Mouse (Mus musculus) lung, embryonic 14.5 days (tissue): ENCODE results near the gene Man2a1. TPM values are rescaled to one million over a fixed set of nuclear protein-coding genes. Genes with fewer than 3 reads are reported as not detected.

Source experiments
- ATAC-seq: fragments of 200-750 bp; cut with Nextera tagmentation; 2 replicates; pipeline ENCODE4 v1.8.0; 2017; ENCODE audit warnings: mild to moderate bottlenecking, moderate TSS enrichment, moderate library complexity; ENCODE audit not compliant: insufficient read depth
- DNase-seq: peaks from one replicate; pipeline ENCODE4 v3.0.0-alpha.2; 2015
- H3K27ac ChIP-seq: fragments of 300-500 bp; sonication (generic); 2 replicates; pipeline ENCODE4 v1.5.1; 2014; ENCODE audit warnings: low read depth, mild to moderate bottlenecking, moderate library complexity
- H3K27me3 ChIP-seq: fragments of 300-500 bp; sonication (generic); 2 replicates; pipeline ENCODE4 v1.6.1; 2014; ENCODE audit warnings: low read length, control low read depth; ENCODE audit not compliant: insufficient read depth
- H3K36me3 ChIP-seq: fragments of 300-500 bp; sonication (generic); 2 replicates; pipeline ENCODE4 v1.6.1; 2014; ENCODE audit warnings: control low read depth; ENCODE audit not compliant: insufficient read depth
- H3K4me1 ChIP-seq: fragments of 300-500 bp; sonication (generic); 2 replicates; pipeline ENCODE4 v1.6.1; 2014; ENCODE audit warnings: antibody characterized with exemption, control low read depth; ENCODE audit not compliant: insufficient read depth
- H3K4me2 ChIP-seq: fragments of 300-500 bp; sonication (generic); 2 replicates; pipeline ENCODE4 v1.6.1; 2014; ENCODE audit warnings: mild to moderate bottlenecking
- H3K4me3 ChIP-seq: fragments of 300-500 bp; sonication (generic); 2 replicates; pipeline ENCODE4 v1.5.1; 2014; ENCODE audit warnings: low read depth, low read length
- H3K9ac ChIP-seq: fragments of 300-500 bp; sonication (generic); 2 replicates; pipeline ENCODE4 v1.6.1; 2014
- H3K9me3 ChIP-seq: fragments of 300-500 bp; sonication (generic); 2 replicates; pipeline ENCODE4 v1.6.1; 2016; ENCODE audit warnings: low read depth, low read length, control low read depth
- CTCF ChIP-seq: IDR thresholded peaks from 2 replicates; pipeline ENCODE4 v1.5.1; 2016; ENCODE audit warnings: antibody characterized with exemption, low read depth
- WGBS: fragments of 180-500 bp; shearing (Covaris S2); extraction: QIAGEN DNeasy Blood & Tissue Kit; methylation state at CpG from one replicate; pipeline ENCODE4 v1.1.7; 2014; 5-methylcytosine and 5-hydroxymethylcytosine counted together
- polyA plus RNA-seq: library from polyadenylated mRNA; unstranded; fragments of >200 nt; fragmentation: Nextera tagmentation; extraction: Ambion mirVana; gene quantifications from 2 replicates; pipeline ENCODE4 v1.2.1, GENCODE M21; 2014

The Man2a1 gene
- polyA plus RNA-seq, 1 experiment from 2014 or later = 9.0 TPM

DNA sequence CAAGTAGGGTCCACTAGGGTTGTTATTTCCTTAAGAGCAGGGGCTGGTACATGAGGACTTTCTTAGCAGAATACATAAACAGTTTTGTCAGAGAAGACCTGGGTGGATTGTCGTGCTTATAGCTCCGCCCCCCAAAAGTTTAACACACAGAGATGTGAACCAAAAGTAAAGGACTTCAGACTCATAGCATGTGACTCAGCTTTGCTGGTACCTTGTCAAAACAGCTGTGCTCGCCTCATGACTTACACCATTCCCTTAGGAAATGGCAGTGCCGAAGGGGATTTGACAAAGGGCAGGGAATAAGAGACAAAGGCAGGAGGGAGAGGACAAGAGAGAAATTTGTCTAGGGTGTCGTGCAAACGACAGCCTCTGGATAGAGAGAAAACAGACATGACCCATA is 166.0 kb downstream of the Man2a1 start:
- Histone ChIP-seq H3K9me3 (no peaks in the 10 kb centered on the region), H3K27me3 (no peaks in the 10 kb centered on the region), H3K9ac (no peak overlapping the region), H3K27ac (no peak overlapping the region), H3K4me2 (no peak overlapping the region), H3K4me1 (no peaks in the 10 kb centered on the region), H3K36me3 (no peaks in the 10 kb centered on the region), H3K4me3 (no peak overlapping the region)
- TF ChIP-seq CTCF = no peak
- ATAC-seq (no peak), DNase-seq (no peak)
- WGBS = 58% methylated on average over 6 of the region's 6 CpGs

DNA sequence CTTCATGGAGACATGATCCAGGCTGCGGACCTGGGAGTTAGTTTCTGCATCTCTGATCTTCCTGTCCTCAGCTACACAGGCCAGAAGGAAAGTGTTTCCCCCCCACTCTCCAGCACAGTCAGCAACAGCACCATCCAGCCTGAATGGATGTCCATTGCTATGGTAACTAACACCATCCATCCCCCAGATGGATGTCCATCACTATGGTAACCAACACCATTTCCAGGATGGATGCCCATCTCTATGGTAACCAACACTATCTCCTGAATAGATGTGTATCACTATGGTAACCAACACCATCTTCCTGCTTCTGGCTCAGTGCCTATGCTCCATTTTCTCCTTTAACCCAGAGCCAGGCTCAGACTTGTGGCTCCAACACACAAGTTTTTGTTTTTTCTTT is 169.7 kb downstream of the Man2a1 start:
- ATAC-seq (no peak), DNase-seq (no peak)
- no peaks in the 10 kb centered on the region for H3K36me3 ChIP-seq
- no peak overlapping the region for H3K4me2 ChIP-seq
- no peaks in the 10 kb centered on the region for H3K9me3 ChIP-seq
- no peak overlapping the region for H3K27ac ChIP-seq
- no peaks in the 10 kb centered on the region for H3K27me3 ChIP-seq
- WGBS = 65% methylated on average over 1 of the region's 1 CpGs
- H3K9ac ChIP-seq = no peak overlapping the region
- no peak overlapping the region for H3K4me3 ChIP-seq
- no peak for TF ChIP-seq CTCF
- H3K4me1 ChIP-seq = no peaks in the 10 kb centered on the region

DNA sequence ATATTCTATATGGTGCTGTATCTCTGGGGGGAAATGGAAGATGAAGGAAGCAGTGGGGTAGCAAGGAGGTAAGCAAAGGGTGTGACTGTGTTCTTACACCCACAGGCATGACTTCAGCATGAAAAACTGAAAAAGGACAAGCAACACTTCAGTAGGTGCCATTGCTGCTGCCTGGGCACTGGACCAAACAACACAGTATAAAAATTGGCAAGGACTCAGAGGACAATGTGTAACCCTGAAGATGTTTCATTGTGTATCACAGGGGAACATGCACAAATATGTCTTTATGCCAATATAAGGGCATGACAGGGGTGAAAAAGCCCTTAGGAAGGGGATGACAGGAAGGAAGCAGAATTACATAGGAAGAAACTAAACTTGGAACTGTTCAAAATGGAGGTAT is 172.1 kb downstream of the Man2a1 start:
- Histone ChIP-seq H3K9me3 (no peaks in the 10 kb centered on the region), H3K4me1 (no peaks in the 10 kb centered on the region), H3K36me3 (no peaks in the 10 kb centered on the region), H3K4me2 (no peak overlapping the region), H3K27ac (no peak overlapping the region), H3K27me3 (no peaks in the 10 kb centered on the region), H3K4me3 (no peak overlapping the region), H3K9ac (no peak overlapping the region)
- no peak for ATAC-seq
- no peak for TF ChIP-seq CTCF
- no peak for DNase-seq

DNA sequence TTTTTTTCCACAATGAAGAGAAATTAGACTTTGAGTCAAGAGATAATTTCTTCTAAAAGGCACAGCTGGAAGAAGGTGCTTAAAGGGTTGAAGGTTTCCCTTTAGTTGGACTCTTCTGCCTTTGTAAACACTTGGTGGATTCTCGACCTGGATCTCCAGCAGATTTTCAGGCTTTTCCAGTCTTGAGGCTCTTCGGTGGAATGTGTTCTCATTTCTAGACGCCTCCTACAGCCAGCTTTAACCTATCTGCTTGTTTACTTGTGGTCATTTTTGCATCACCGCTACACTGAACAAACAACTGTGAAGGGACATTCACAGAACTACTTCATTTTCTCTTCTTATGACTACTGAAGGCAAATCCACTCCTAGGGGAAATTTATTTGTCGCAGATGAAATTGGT is 173.7 kb downstream of the Man2a1 start:
- 72% methylated on average over 5 of the region's 5 CpGs for WGBS
- TF ChIP-seq CTCF = no peak
- no peaks in the 10 kb centered on the region for H3K9me3 ChIP-seq
- no peak for DNase-seq
- H3K4me1 ChIP-seq = no peaks in the 10 kb centered on the region
- H3K36me3 ChIP-seq = no peaks in the 10 kb centered on the region
- no peaks in the 10 kb centered on the region for H3K27me3 ChIP-seq
- no peak overlapping the region for H3K4me2 ChIP-seq
- no peak overlapping the region for H3K27ac ChIP-seq
- H3K9ac ChIP-seq = no peak overlapping the region
- ATAC-seq = no peak
- no peak overlapping the region for H3K4me3 ChIP-seq

DNA sequence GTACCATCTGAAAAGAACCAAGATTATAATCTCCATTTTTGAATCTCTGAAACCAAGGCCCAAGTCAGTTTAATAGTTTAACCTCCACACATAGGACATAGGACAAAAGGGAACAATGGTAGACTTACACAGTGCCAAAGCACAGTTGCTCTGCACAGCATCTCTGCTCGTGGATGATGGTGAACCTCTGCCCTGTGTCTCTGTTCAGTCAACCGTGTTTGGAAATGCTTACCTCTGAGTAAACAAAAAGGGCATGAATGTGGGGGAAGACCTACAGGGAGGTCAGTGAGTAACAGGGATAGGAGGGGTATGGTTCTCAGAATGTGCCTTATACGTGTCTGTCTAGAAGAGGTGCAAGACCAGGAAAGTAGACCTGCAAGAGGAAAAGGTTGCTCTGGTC is 177.8 kb downstream of the Man2a1 start:
- ATAC-seq (no peak), DNase-seq (no peak)
- no peaks in the 10 kb centered on the region for H3K36me3 ChIP-seq

DNA sequence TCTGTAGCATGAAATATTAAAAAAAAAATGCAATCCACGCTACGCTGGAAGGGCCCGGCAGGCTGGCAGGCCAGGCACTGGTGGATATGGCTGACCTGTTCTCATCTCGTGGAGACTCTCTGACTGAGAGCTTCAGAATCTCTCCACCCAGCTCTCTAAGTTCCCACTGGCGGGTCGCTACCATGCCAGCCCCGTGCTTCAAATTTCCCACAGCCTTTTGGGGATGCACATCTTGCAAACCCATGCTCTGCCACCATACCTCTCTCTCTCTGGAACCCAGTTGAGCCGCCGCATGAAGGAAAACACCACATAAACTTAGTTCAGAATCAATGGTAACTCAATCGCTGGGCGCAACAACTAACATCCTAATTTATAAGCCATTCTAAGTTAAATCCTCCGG is 178.2 kb downstream of the Man2a1 start:
- Histone ChIP-seq H3K36me3 (no peaks in the 10 kb centered on the region), H3K4me3 (no peak overlapping the region), H3K4me2 (no peak overlapping the region), H3K4me1 (no peaks in the 10 kb centered on the region), H3K9me3 (no peaks in the 10 kb centered on the region), H3K27ac (no peak overlapping the region), H3K27me3 (no peaks in the 10 kb centered on the region), H3K9ac (no peak overlapping the region)
- no peak for DNase-seq
- 93% methylated on average over 12 of the region's 12 CpGs for WGBS
- TF ChIP-seq CTCF = no peak
- no peak for ATAC-seq

More for the DNA sequence above, 177.8 kb downstream of the Man2a1 start:
- H3K27ac ChIP-seq = no peak overlapping the region
- no peak overlapping the region for H3K4me2 ChIP-seq
- H3K4me3 ChIP-seq = no peak overlapping the region
- no peaks in the 10 kb centered on the region for H3K9me3 ChIP-seq
- H3K27me3 ChIP-seq = no peaks in the 10 kb centered on the region
- no peak overlapping the region for H3K9ac ChIP-seq
- 53% methylated on average over 3 of the region's 3 CpGs for WGBS
- H3K4me1 ChIP-seq = no peaks in the 10 kb centered on the region
- no peak for TF ChIP-seq CTCF

DNA sequence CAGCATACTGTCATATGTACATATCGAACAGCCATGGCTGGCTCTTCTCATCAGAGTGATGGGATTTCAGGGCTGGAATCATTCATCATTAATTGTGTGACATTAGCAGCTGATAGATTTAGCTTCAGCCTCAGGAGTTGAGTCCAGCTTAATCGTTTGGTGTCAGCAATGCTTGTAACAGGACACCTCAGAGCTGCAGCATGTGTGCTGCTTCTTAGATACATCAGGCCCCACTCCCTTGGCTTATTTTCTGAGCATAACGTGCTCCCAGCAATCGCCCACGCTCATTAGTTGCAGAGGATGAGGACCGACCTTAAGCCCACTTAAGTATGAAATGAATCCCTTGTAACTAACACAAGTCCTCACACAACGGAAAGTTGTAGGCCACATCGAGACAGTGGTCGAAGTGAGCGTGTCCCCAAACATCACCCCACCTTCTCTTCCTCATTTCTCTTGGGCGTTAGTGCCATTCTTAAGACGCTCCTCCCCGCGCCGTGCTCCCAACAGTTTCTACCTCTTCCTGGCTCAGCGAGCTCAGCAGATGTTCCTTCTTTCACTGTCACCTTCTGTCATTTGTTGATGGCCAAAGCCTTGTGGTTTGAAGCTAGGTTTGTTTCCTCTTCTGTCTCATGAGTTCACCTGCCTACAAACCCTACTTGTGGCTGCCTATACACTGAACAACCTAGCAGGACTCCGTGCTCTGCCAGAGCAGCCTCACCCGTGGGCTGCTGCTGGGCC is 180.4 kb downstream of the Man2a1 start:
- Histone ChIP-seq H3K9ac (no peak overlapping the region), H3K27ac (no peak overlapping the region), H3K4me1 (no peaks in the 10 kb centered on the region), H3K4me3 (no peak overlapping the region), H3K27me3 (no peaks in the 10 kb centered on the region), H3K9me3 (no peaks in the 10 kb centered on the region), H3K36me3 (no peaks in the 10 kb centered on the region), H3K4me2 (no peak overlapping the region)
- 54% methylated on average over 18 of the region's 18 CpGs for WGBS
- DNase-seq = peak; percentile 10
- ATAC-seq = peak; percentile 35; the same call in 1 of the 2 replicates
- TF ChIP-seq CTCF = no peak
